Mouse (Mus musculus) megakaryocyte-erythroid progenitor cell, adult 5 weeks (primary cell): ENCODE results near the gene Tmtc2. TPM values are rescaled to one million over a fixed set of nuclear protein-coding genes. Genes with fewer than 3 reads are reported as not detected.

ENCODE experiments used
- polyA plus RNA-seq: library from polyadenylated mRNA; stranded (reverse); fragments of >175 nt; gene quantifications from 2 replicates; pipeline ENCODE4 v1.2.3, GENCODE M21; 2012

The Tmtc2 gene
- polyA plus RNA-seq = 0.12 and 0.24 TPM in 2 replicates

GRCm38 (mm10) chr10:105573908-105574694, at the start of gene Tmtc2:
Gene Tmtc2, minus strand, starts transcription at chr10:105574451.

